ENCODE assay signal across 11 mouse cellular contexts in genomic region chr12:107335106-107335505, GRCm38 (mm10).
DNase-seq lines count a peak whose midpoint lies in the region; ATAC-seq and TF ChIP-seq lines count a peak whose summit lies in the region.
"Had no signal": no experiment of that assay in that cellular context is flagged by ENCODE, and none has a peak within 500 bp of the region (broad histone marks: within the 10 kb centered on the region; RNA-seq: fewer than 3 reads in every experiment).

No protein-coding gene starts in this region.

- TF ChIP-seq CTCF in layer of hippocampus, adult 2 months (conservative IDR thresholded peaks at IDR 0.05): no peak

- H3K9me3 ChIP-seq in hindbrain, embryonic 16.5 days (ENCODE audit: control insufficient read depth, low read length): no peaks in the 10 kb centered on the region
- no peaks in the 10 kb centered on the region for H3K9me3 ChIP-seq in hindbrain, embryonic 11.5 days (ENCODE audit: control insufficient read depth, low read length)
- no peaks in the 10 kb centered on the region for H3K9me3 ChIP-seq in midbrain, embryonic 14.5 days (ENCODE audit: control insufficient read depth, low read length)
- no peaks in the 10 kb centered on the region for H3K9me3 ChIP-seq in midbrain, embryonic 15.5 days
- H3K9me3 ChIP-seq in heart, embryonic 11.5 days (replicated peaks; ENCODE audit: control insufficient read depth, low read length): no peaks in the 10 kb centered on the region

- H3K27ac ChIP-seq in hindbrain, embryonic 16.5 days (ENCODE audit: low read depth, low read length): no peak overlapping the region
- no peak overlapping the region for H3K27ac ChIP-seq in hindbrain, embryonic 11.5 days (ENCODE audit: low read depth, low read length)
- no peak overlapping the region for H3K27ac ChIP-seq in midbrain, embryonic 14.5 days (replicated peaks; ENCODE audit: low read depth, low read length)
- no peak overlapping the region for H3K27ac ChIP-seq in midbrain, embryonic 15.5 days
- no peak overlapping the region for H3K27ac ChIP-seq in layer of hippocampus, adult 2 months
- no peak overlapping the region for H3K27ac ChIP-seq in heart, embryonic 11.5 days (ENCODE audit: low read depth, low read length)

- WGBS in hindbrain, embryonic 16.5 days: 47% methylated on average over 12 of the region's 12 CpGs
- WGBS in hindbrain, embryonic 11.5 days: 87% methylated on average over 12 of the region's 12 CpGs
- WGBS in midbrain, embryonic 14.5 days: 73% methylated on average over 12 of the region's 12 CpGs
- 66% methylated on average over 12 of the region's 12 CpGs for WGBS in midbrain, embryonic 15.5 days
- WGBS in heart, embryonic 11.5 days (ENCODE audit: insufficient replicate concordance): 71% methylated on average over 12 of the region's 12 CpGs

- no peaks in the 10 kb centered on the region for H3K27me3 ChIP-seq in hindbrain, embryonic 16.5 days (replicated peaks; ENCODE audit: control insufficient read depth, insufficient read depth, low read length)
- H3K27me3 ChIP-seq in hindbrain, embryonic 11.5 days (ENCODE audit: control insufficient read depth, insufficient read depth, low read length): no peaks in the 10 kb centered on the region
- H3K27me3 ChIP-seq in midbrain, embryonic 14.5 days (ENCODE audit: control insufficient read depth, insufficient read depth, low read length): no peaks in the 10 kb centered on the region
- H3K27me3 ChIP-seq in midbrain, embryonic 15.5 days (replicated peaks): no peaks in the 10 kb centered on the region
- 0 out of 2 replicates have a peak, but pooled peaks cover 2% of the 10 kb centered on the region for H3K27me3 ChIP-seq in heart, embryonic 11.5 days (ENCODE audit: control insufficient read depth, insufficient read depth, low read length)

- 0 out of 2 replicates have a peak, but pooled peaks have one; percentile 40 for ATAC-seq in hindbrain, embryonic 16.5 days
- ATAC-seq in hindbrain, embryonic 11.5 days (ENCODE audit: low FRiP score): no peak
- no peak for ATAC-seq in midbrain, embryonic 14.5 days (ENCODE audit: low FRiP score, low TSS enrichment)
- ATAC-seq in midbrain, embryonic 15.5 days (replicated peaks): no peak
- no peak for ATAC-seq in heart, embryonic 11.5 days (replicated peaks; ENCODE audit: insufficient number of reproducible peaks, low FRiP score, low TSS enrichment)
- ATAC-seq: liver, postnatal 0 days had no signal

- no peaks in the 10 kb centered on the region for H3K36me3 ChIP-seq in hindbrain, embryonic 16.5 days (ENCODE audit: control insufficient read depth, insufficient read depth, low read length)
- no peaks in the 10 kb centered on the region for H3K36me3 ChIP-seq in hindbrain, embryonic 11.5 days (ENCODE audit: control insufficient read depth, insufficient read depth, low read length)
- no peaks in the 10 kb centered on the region for H3K36me3 ChIP-seq in midbrain, embryonic 14.5 days (ENCODE audit: control insufficient read depth, insufficient read depth, low read length)
- H3K36me3 ChIP-seq in midbrain, embryonic 15.5 days (replicated peaks): no peaks in the 10 kb centered on the region
- no peaks in the 10 kb centered on the region for H3K36me3 ChIP-seq in heart, embryonic 11.5 days (ENCODE audit: control insufficient read depth, insufficient read depth, low read length)

- no peak for DNase-seq in hindbrain, embryonic 11.5 days (ENCODE audit: low spot score)
- DNase-seq in midbrain, embryonic 14.5 days: peak; percentile 44
- peak; percentile 20 to 24 for DNase-seq in layer of hippocampus, adult 2 months (ENCODE audit: low spot score in 2 of 2)
- DNase-seq in right cerebral cortex, postnatal 25 days: peak; percentile 6
- DNase-seq: gastrocnemius, postnatal 36 days; heart, postnatal 14 days; kidney, postnatal 36 days; liver, postnatal 0 days had no signal

- no peak overlapping the region for H3K4me3 ChIP-seq in hindbrain, embryonic 16.5 days (ENCODE audit: low read length)
- H3K4me3 ChIP-seq in hindbrain, embryonic 11.5 days (ENCODE audit: low read depth, low read length): no peak overlapping the region
- no peak overlapping the region for H3K4me3 ChIP-seq in midbrain, embryonic 14.5 days (replicated peaks; ENCODE audit: low read depth, low read length)
- H3K4me3 ChIP-seq in midbrain, embryonic 15.5 days: no peak overlapping the region
- no peak overlapping the region for H3K4me3 ChIP-seq in layer of hippocampus, adult 2 months
- H3K4me3 ChIP-seq in heart, embryonic 11.5 days (ENCODE audit: low read depth, low read length): no peak overlapping the region

- no peaks in the 10 kb centered on the region; the same call in 1 of the 2 replicates for H3K4me1 ChIP-seq in hindbrain, embryonic 16.5 days (ENCODE audit: control insufficient read depth, insufficient read depth, low read depth, low read length)
- no peaks in the 10 kb centered on the region for H3K4me1 ChIP-seq in hindbrain, embryonic 11.5 days (replicated peaks; ENCODE audit: control insufficient read depth, insufficient read depth, low read length)
- no peaks in the 10 kb centered on the region for H3K4me1 ChIP-seq in midbrain, embryonic 14.5 days (ENCODE audit: control insufficient read depth, insufficient read depth, low read length)
- H3K4me1 ChIP-seq in midbrain, embryonic 15.5 days: no peaks in the 10 kb centered on the region
- H3K4me1 ChIP-seq in heart, embryonic 11.5 days (ENCODE audit: control insufficient read depth, insufficient read depth, low read length): no peaks in the 10 kb centered on the region

- no peak overlapping the region for H3K4me2 ChIP-seq in hindbrain, embryonic 16.5 days (ENCODE audit: low read length)
- H3K4me2 ChIP-seq in hindbrain, embryonic 11.5 days (replicated peaks; ENCODE audit: low read depth, low read length): no peak overlapping the region
- H3K4me2 ChIP-seq in midbrain, embryonic 14.5 days (ENCODE audit: low read length): no peak overlapping the region
- H3K4me2 ChIP-seq in midbrain, embryonic 15.5 days: no peak overlapping the region
- H3K4me2 ChIP-seq in heart, embryonic 11.5 days: no peak overlapping the region

- H3K9ac ChIP-seq in hindbrain, embryonic 16.5 days (ENCODE audit: low read depth, low read length): no peak overlapping the region
- H3K9ac ChIP-seq in hindbrain, embryonic 11.5 days (ENCODE audit: low read depth, low read length): no peak overlapping the region
- H3K9ac ChIP-seq in midbrain, embryonic 14.5 days (replicated peaks; ENCODE audit: low read length): no peak overlapping the region
- no peak overlapping the region for H3K9ac ChIP-seq in midbrain, embryonic 15.5 days
- H3K9ac ChIP-seq in heart, embryonic 11.5 days (ENCODE audit: low read depth, low read length): no peak overlapping the region
- H3K9ac ChIP-seq: liver, postnatal 0 days had no signal
